Mouse (Mus musculus) midbrain, postnatal 0 days (tissue): ENCODE data around the gene Olfr282. TPM values are rescaled to one million over a fixed set of nuclear protein-coding genes. Genes with fewer than 3 reads are reported as not detected.
"Not testable (repeated sequence)": the region's sequence is repeated elsewhere in the genome, so short reads cannot be mapped to it uniquely, and the experiment has no call there.

Source experiments
- ATAC-seq: fragments of 200-750 bp; cut with Nextera tagmentation; 2 replicates; pipeline ENCODE4 v1.8.0; 2017; ENCODE audit warnings: moderate number of reproducible peaks, mild to moderate bottlenecking, moderate TSS enrichment, moderate library complexity; ENCODE audit not compliant: low FRiP score
- DNase-seq: peaks from one replicate; pipeline ENCODE4 v3.0.0-alpha.2; 2015; ENCODE audit warnings: low spot score
- H3K27ac ChIP-seq: fragments of 300-500 bp; sonication (generic); 2 replicates; pipeline ENCODE4 v1.5.1; 2014; ENCODE audit warnings: low read depth, mild to moderate bottlenecking, low read length, mixed read lengths
- H3K27me3 ChIP-seq: fragments of 300-500 bp; sonication (generic); 2 replicates; pipeline ENCODE4 v1.6.1; 2014; ENCODE audit warnings: low read length, control low read depth, mixed read lengths; ENCODE audit not compliant: insufficient read depth
- H3K36me3 ChIP-seq: fragments of 300-500 bp; sonication (generic); 2 replicates; pipeline ENCODE4 v1.6.1; 2014; ENCODE audit warnings: low read length, control low read depth, mixed read lengths; ENCODE audit not compliant: insufficient read depth
- H3K4me1 ChIP-seq: fragments of 300-500 bp; sonication (generic); 2 replicates; pipeline ENCODE4 v1.6.1; 2014; ENCODE audit warnings: mild to moderate bottlenecking, control low read depth, antibody characterized with exemption, low read length, mixed read lengths; ENCODE audit not compliant: insufficient read depth
- H3K4me2 ChIP-seq: fragments of 300-500 bp; sonication (generic); 2 replicates; pipeline ENCODE4 v1.6.1; 2014; ENCODE audit warnings: low read depth, mild to moderate bottlenecking, low read length, mixed read lengths; ENCODE audit not compliant: poor library complexity, severe bottlenecking
- H3K4me3 ChIP-seq: fragments of 300-500 bp; sonication (generic); 2 replicates; pipeline ENCODE4 v1.5.1; 2014; ENCODE audit warnings: low read depth, mild to moderate bottlenecking, low read length, moderate library complexity
- H3K9ac ChIP-seq: fragments of 300-500 bp; sonication (generic); replicated peaks from 2 replicates; pipeline ENCODE4 v1.6.1; 2014; ENCODE audit warnings: mild to moderate bottlenecking, low read length, moderate library complexity, mixed read lengths; ENCODE audit not compliant: poor library complexity, severe bottlenecking
- H3K9me3 ChIP-seq: fragments of 300-500 bp; sonication (generic); 2 replicates; pipeline ENCODE4 v1.6.1; 2016; ENCODE audit warnings: low read length, control low read depth
- CTCF ChIP-seq: IDR thresholded peaks from 2 replicates; pipeline ENCODE4 v1.5.1; 2016; ENCODE audit warnings: antibody characterized with exemption, mild to moderate bottlenecking
- WGBS: fragments of 180-500 bp; shearing (Covaris S2); extraction: QIAGEN DNeasy Blood & Tissue Kit; methylation state at CpG from one replicate; pipeline ENCODE4 v1.1.7; 2014; 5-methylcytosine and 5-hydroxymethylcytosine counted together
- polyA plus RNA-seq: library from polyadenylated mRNA; unstranded; fragments of >200 nt; fragmentation: Nextera tagmentation; extraction: Ambion mirVana; gene quantifications from 2 replicates; pipeline ENCODE4 v1.2.1, GENCODE M21; 2015
- total RNA-seq: library from RNA; depleted of rRNA; stranded (reverse); fragments of >200 nt; gene quantifications from 2 replicates; pipeline ENCODE4 v1.2.3, GENCODE M21; 2014

Olfr282 gene
- total and polyA plus RNA-seq, 2 experiments from 2014 or later: not detected

GRCm38 (mm10) chr15:98417285-98417684, 13.7 kb upstream of the Olfr282 start:
- TF ChIP-seq CTCF: peak; percentile 48
- H3K4me3 ChIP-seq, H3K9ac ChIP-seq, DNase-seq, H3K4me2 ChIP-seq, H3K27ac ChIP-seq, H3K4me1 ChIP-seq, ATAC-seq, H3K9me3 ChIP-seq, H3K27me3 ChIP-seq, H3K36me3 ChIP-seq: not testable (repeated sequence)
- WGBS: 0% methylated on average over 1 of the region's 3 CpGs

DNA sequence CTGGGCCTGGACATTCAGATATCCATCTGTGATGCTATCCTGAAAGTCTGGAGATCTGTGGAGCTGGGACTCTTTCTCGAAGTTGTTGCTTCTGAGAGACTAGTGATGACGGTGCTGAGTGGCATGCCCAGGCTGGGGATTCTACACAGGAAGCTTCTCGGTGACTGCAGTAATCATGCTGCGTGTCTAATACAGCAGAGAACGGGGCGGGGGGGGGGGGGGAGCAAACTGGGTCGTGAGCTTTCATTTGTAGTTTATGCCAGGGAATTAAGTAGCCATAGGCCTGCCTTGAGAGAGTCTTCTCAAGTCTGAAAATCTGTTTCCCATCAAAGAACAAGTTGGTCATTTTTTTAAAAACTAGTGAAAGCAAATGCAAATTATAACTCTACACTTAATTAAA, 12.9 kb upstream of the Olfr282 start:
- no peak for ATAC-seq
- no peak for DNase-seq
- H3K4me1 ChIP-seq: no peaks in the 10 kb centered on the region
- no peak for TF ChIP-seq CTCF
- H3K27me3 ChIP-seq: no peaks in the 10 kb centered on the region
- no peak overlapping the region for H3K9ac ChIP-seq
- H3K4me3 ChIP-seq: no peak overlapping the region
- no peak overlapping the region for H3K4me2 ChIP-seq
- no peaks in the 10 kb centered on the region for H3K36me3 ChIP-seq
- no peaks in the 10 kb centered on the region for H3K9me3 ChIP-seq
- WGBS: 70% methylated on average over 7 of the region's 7 CpGs
- no peak overlapping the region for H3K27ac ChIP-seq

DNA sequence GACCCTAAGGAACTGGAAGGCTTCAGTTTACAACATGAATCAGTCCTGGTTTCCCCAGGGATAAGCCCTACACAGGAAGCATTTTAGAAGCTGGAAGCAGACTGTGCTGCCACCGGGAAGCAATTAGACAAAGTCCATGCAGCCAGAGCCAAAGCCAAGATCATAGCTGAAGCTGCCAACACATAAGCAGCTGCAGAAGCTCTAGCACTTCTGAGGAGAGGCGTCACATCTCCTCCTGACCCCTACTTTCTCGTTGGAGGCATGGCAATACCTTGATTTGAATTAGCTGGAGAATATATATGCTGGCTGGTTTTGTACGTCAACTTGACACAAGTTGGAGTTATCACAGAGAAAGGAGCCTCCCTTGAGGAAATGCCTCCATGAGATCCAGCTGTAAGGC, 10.1 kb upstream of the Olfr282 start:
- Histone ChIP-seq H3K36me3 (no peaks in the 10 kb centered on the region), H3K4me1 (no peaks in the 10 kb centered on the region), H3K9me3 (no peaks in the 10 kb centered on the region), H3K4me3 (no peak overlapping the region), H3K9ac (no peak overlapping the region), H3K27ac (no peak overlapping the region), H3K27me3 (no peaks in the 10 kb centered on the region), H3K4me2 (no peak overlapping the region)
- TF ChIP-seq CTCF: no peak
- DNase-seq (no peak), ATAC-seq (no peak)
- 70% methylated on average over 4 of the region's 4 CpGs for WGBS

GRCm38 (mm10) chr15:98424326-98424725, 6.7 kb upstream of the Olfr282 start:
- WGBS: 59% methylated on average over 14 of the region's 14 CpGs
- no peak overlapping the region for H3K9ac ChIP-seq
- no peaks in the 10 kb centered on the region for H3K9me3 ChIP-seq
- no peaks in the 10 kb centered on the region for H3K27me3 ChIP-seq
- ATAC-seq: no peak
- no peak overlapping the region for H3K4me3 ChIP-seq
- no peak overlapping the region for H3K4me2 ChIP-seq
- H3K36me3 ChIP-seq: no peaks in the 10 kb centered on the region
- no peaks in the 10 kb centered on the region for H3K4me1 ChIP-seq
- no peak for DNase-seq
- no peak for TF ChIP-seq CTCF
- H3K27ac ChIP-seq: no peak overlapping the region

DNA sequence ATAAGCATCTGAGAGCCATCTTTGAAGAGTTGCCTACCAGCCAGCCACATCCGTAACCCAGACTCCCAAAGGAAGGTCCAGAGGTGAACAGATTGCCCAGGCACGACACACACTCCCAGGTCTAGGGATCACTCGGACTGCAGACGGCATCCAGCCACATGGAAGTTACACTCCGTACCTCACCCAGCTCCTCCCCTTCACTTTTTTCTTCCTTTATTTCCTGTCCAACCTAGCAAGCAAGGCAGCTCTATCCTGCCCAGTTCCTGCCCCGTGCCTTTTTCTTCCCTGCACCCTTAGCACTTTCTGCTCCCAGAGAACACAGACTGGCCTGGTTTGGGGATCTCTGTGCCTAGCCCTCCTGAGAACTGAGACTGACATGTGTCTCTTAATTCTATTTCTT, 6.3 kb upstream of the Olfr282 start:
- H3K9me3 ChIP-seq: no peaks in the 10 kb centered on the region
- no peak for TF ChIP-seq CTCF
- no peak for DNase-seq
- ATAC-seq: no peak
- H3K4me2 ChIP-seq: no peak overlapping the region
- 64% methylated on average over 6 of the region's 6 CpGs for WGBS
- H3K4me3 ChIP-seq: no peak overlapping the region
- no peak overlapping the region for H3K27ac ChIP-seq
- H3K36me3 ChIP-seq: no peaks in the 10 kb centered on the region
- H3K9ac ChIP-seq: no peak overlapping the region
- H3K4me1 ChIP-seq: no peaks in the 10 kb centered on the region
- H3K27me3 ChIP-seq: no peaks in the 10 kb centered on the region

DNA sequence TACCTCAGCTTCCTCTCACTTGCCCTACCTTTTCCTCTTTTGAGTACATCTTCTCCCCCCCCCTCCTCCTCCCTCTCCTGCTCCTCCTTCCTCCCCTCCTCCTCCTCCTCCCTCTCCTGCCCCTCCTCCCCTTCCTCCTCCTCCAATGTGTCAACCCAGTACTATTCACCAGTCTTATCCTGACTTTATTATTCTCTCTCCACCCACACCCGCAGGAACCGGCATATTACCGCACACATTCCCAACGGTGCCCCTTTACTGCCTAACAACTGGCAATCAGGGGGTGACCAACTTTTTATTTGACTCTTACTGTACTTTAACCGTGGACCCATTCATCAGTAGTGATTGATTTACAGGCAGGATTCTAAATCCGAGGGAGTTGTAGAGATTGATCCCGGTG, 5.8 kb upstream of the Olfr282 start:
- Histone ChIP-seq H3K36me3 (no peaks in the 10 kb centered on the region), H3K9me3 (no peaks in the 10 kb centered on the region), H3K9ac (no peak overlapping the region), H3K27me3 (no peaks in the 10 kb centered on the region), H3K27ac (no peak overlapping the region), H3K4me2 (no peak overlapping the region), H3K4me1 (no peaks in the 10 kb centered on the region), H3K4me3 (no peak overlapping the region)
- DNase-seq: no peak
- TF ChIP-seq CTCF: no peak
- no peak for ATAC-seq
- WGBS: 92% methylated on average over 7 of the region's 7 CpGs
